Mouse (Mus musculus) MEL (cell line): Measurements from ENCODE around the gene Fam69b. TPM values are rescaled to one million over a fixed set of nuclear protein-coding genes. Genes with fewer than 3 reads are reported as not detected.

Experiments used
- DNase-seq: peaks from one replicate; pipeline ENCODE4 v3.0.0; 2011; ENCODE audit warnings: low read depth, low spot score
- H3K27ac ChIP-seq: 2 replicates; pipeline ENCODE4 v1.5.1; 2012; ENCODE audit warnings: low read depth, mild to moderate bottlenecking, control low read depth, low read length, moderate library complexity; ENCODE audit not compliant: control insufficient read depth
- H3K27me3 ChIP-seq, 2 experiments: fragments of 150-350 bp in 1 of 2; sonication (generic) in 1 of 2; 2 replicates each; pipeline ENCODE4 v1.6.1; 2012; ENCODE audit warnings: low read length in 2 of 2, mild to moderate bottlenecking in 2 of 2, improper control_type of control experiment in 1 of 2, moderate library complexity in 1 of 2; ENCODE audit not compliant: insufficient read depth in 2 of 2, control insufficient read depth in 1 of 2
- H3K36me3 ChIP-seq, 2 experiments: 2 replicates each; pipeline ENCODE4 v1.6.1; 2012 to 2014; ENCODE audit warnings: low read length in 2 of 2, improper control_type of control experiment in 1 of 2, inconsistent platforms in 1 of 2, mild to moderate bottlenecking in 1 of 2; ENCODE audit not compliant: insufficient read depth in 2 of 2, control insufficient read depth in 1 of 2
- H3K4me1 ChIP-seq, 2 experiments: fragments of 150-350 bp in 1 of 2; sonication (generic) in 1 of 2; 2 replicates each; pipeline ENCODE4 v1.6.1; 2012; ENCODE audit warnings: low read length in 2 of 2, improper control_type of control experiment in 1 of 2, mild to moderate bottlenecking in 1 of 2; ENCODE audit not compliant: insufficient read depth in 2 of 2, control insufficient read depth in 1 of 2
- H3K4me3 ChIP-seq, 2 experiments: fragments of 150-350 bp in 1 of 2; sonication (generic) in 1 of 2; 2 replicates each; pipeline ENCODE4 v1.5.1; 2012; ENCODE audit warnings: low read depth in 2 of 2, low read length in 2 of 2, mild to moderate bottlenecking in 2 of 2, moderate library complexity in 2 of 2, control low read depth in 1 of 2, improper control_type of control experiment in 1 of 2; ENCODE audit not compliant: control insufficient read depth in 1 of 2, insufficient read depth in 1 of 2
- H3K79me2 ChIP-seq: 2 replicates; pipeline ENCODE4 v1.6.1; 2012; ENCODE audit warnings: mild to moderate bottlenecking, low read length, moderate library complexity; ENCODE audit not compliant: control insufficient read depth, poor library complexity, insufficient read depth
- H3K9ac ChIP-seq: 2 replicates; pipeline ENCODE4 v1.6.1; 2012; ENCODE audit warnings: low read depth, mild to moderate bottlenecking, control low read depth, low read length, moderate library complexity; ENCODE audit not compliant: control insufficient read depth, poor library complexity, severe bottlenecking
- H3K9me3 ChIP-seq: fragments of 150-350 bp; sonication (generic); replicated peaks from 2 replicates; pipeline ENCODE4 v1.6.1; 2012; ENCODE audit warnings: mild to moderate bottlenecking, low read length, improper control_type of control experiment, moderate library complexity; ENCODE audit not compliant: insufficient read depth
- CHD2 ChIP-seq: IDR thresholded peaks from 2 replicates; pipeline ENCODE4 v1.6.1; 2011; ENCODE audit warnings: low read length, improper control_type of control experiment
- ELF1 ChIP-seq: IDR thresholded peaks from 2 replicates; pipeline ENCODE4 v1.6.1; 2014; ENCODE audit warnings: low read depth, mild to moderate bottlenecking, inconsistent platforms, low read length, improper control_type of control experiment, moderate library complexity
- EP300 ChIP-seq, 2 experiments: IDR thresholded peaks; 2 replicates each; pipeline ENCODE4 v1.6.1; 2011; ENCODE audit warnings: improper control_type of control experiment in 2 of 2, low read length in 2 of 2, low read depth in 1 of 2, mild to moderate bottlenecking in 1 of 2
- ETS1 ChIP-seq: IDR thresholded peaks from 2 replicates; pipeline ENCODE4 v1.6.1; 2012; ENCODE audit warnings: low read depth, mild to moderate bottlenecking, inconsistent platforms, low read length, improper control_type of control experiment, moderate library complexity
- GABPA ChIP-seq: IDR thresholded peaks from 2 replicates; pipeline ENCODE4 v1.6.1; 2012; ENCODE audit warnings: low read depth, mild to moderate bottlenecking, inconsistent platforms, low read length, improper control_type of control experiment, moderate library complexity
- GATA1 ChIP-seq: IDR thresholded peaks from 2 replicates; pipeline ENCODE4 v1.6.1; 2011; ENCODE audit warnings: low read depth, low read length, improper control_type of control experiment
- JUND ChIP-seq: IDR thresholded peaks from 2 replicates; pipeline ENCODE4 v1.6.1; 2011; ENCODE audit warnings: low read depth, mild to moderate bottlenecking, improper control_type of control experiment, low read length
- KAT2A ChIP-seq: conservative IDR thresholded peaks from 2 replicates; pipeline ENCODE4 v1.6.1; 2012; ENCODE audit warnings: low read depth, low read length, improper control_type of control experiment, inconsistent platforms
- MAX ChIP-seq: IDR thresholded peaks from 2 replicates; pipeline ENCODE4 v1.6.1; 2011; ENCODE audit warnings: low read length, improper control_type of control experiment
- MAZ ChIP-seq: IDR thresholded peaks from 2 replicates; pipeline ENCODE4 v1.6.1; 2012; ENCODE audit warnings: low read depth, mild to moderate bottlenecking, inconsistent platforms, low read length, improper control_type of control experiment
- MEF2A ChIP-seq: IDR thresholded peaks from 2 replicates; pipeline ENCODE4 v1.6.1; 2014; ENCODE audit warnings: low read depth, mild to moderate bottlenecking, inconsistent platforms, low read length, improper control_type of control experiment; ENCODE audit not compliant: poor library complexity, insufficient replicate concordance, severe bottlenecking; ENCODE audit errors: extremely low read depth
- MXI1 ChIP-seq: IDR thresholded peaks from 2 replicates; pipeline ENCODE4 v1.6.1; 2011; ENCODE audit warnings: mild to moderate bottlenecking, low read depth, low read length, improper control_type of control experiment
- NRF1 ChIP-seq: IDR thresholded peaks from 2 replicates; pipeline ENCODE4 v1.6.1; 2014; ENCODE audit warnings: low read depth, mild to moderate bottlenecking, inconsistent platforms, low read length, improper control_type of control experiment, moderate library complexity; ENCODE audit not compliant: poor library complexity, insufficient read depth, severe bottlenecking
- POLR2AphosphoS2 ChIP-seq: IDR thresholded peaks from 2 replicates; pipeline ENCODE4 v1.6.1; 2011; ENCODE audit warnings: low read length, improper control_type of control experiment
- RAD21 ChIP-seq: IDR thresholded peaks from 2 replicates; pipeline ENCODE4 v1.6.1; 2011; ENCODE audit warnings: mild to moderate bottlenecking, low read depth, low read length, improper control_type of control experiment
- RCOR1 ChIP-seq: IDR thresholded peaks from 2 replicates; pipeline ENCODE4 v1.6.1; 2012; ENCODE audit warnings: low read depth, mild to moderate bottlenecking, inconsistent platforms, low read length, improper control_type of control experiment
- TBP ChIP-seq: IDR thresholded peaks from 2 replicates; pipeline ENCODE4 v1.8.0; 2011; ENCODE audit warnings: low read depth, low read length, improper control_type of control experiment
- UBTF ChIP-seq: IDR thresholded peaks from 2 replicates; pipeline ENCODE4 v1.6.1; 2012; ENCODE audit warnings: low read depth, mild to moderate bottlenecking, inconsistent platforms, low read length, improper control_type of control experiment, moderate library complexity, borderline replicate concordance; ENCODE audit not compliant: insufficient read depth
- ZC3H11A ChIP-seq: IDR thresholded peaks from 2 replicates; pipeline ENCODE4 v1.6.1; 2012; ENCODE audit warnings: low read depth, mild to moderate bottlenecking, inconsistent platforms, low read length, improper control_type of control experiment
- ZKSCAN1 ChIP-seq: IDR thresholded peaks from 2 replicates; pipeline ENCODE4 v1.6.1; 2012; ENCODE audit warnings: low read depth, mild to moderate bottlenecking, inconsistent platforms, low read length, improper control_type of control experiment, moderate library complexity
- ZMIZ1 ChIP-seq: IDR thresholded peaks from 2 replicates; pipeline ENCODE4 v1.6.1; 2012; ENCODE audit warnings: low read depth, mild to moderate bottlenecking, inconsistent platforms, low read length, improper control_type of control experiment, moderate library complexity
- polyA plus RNA-seq, 2 experiments: library from polyadenylated mRNA; stranded (reverse) in 1 of 2; unstranded in 1 of 2; fragments of >175 nt in 1 of 2; fragments of >200 nt in 1 of 2; gene quantifications; 2 replicates each; pipeline versions ENCODE4 v1.2.1 to v1.2.4; 2012; ENCODE audit warnings: low replicate concordance in 2 of 2, low read depth in 1 of 2; ENCODE audit not compliant: insufficient read length in 2 of 2, insufficient read depth in 1 of 2, missing spikeins in 1 of 2
- total RNA-seq: library from RNA; depleted of rRNA; stranded (reverse); fragments of 300-350 nt; gene quantifications from 2 replicates; pipeline ENCODE4 v1.2.3, GENCODE M21; 2012; rRNA removed

The Fam69b gene
- total RNA-seq (0.33 and 0.42 TPM in 2 replicates), polyA plus RNA-seq (under 1 TPM in 1 of 2 experiments, not detected in 1; 0.67 TPM)

GRCm38 (mm10) chr2:26627921-26628739 lies at the start of gene Fam69b:
Fam69b (plus strand) TSS chr2:26628457.
- no peak for DNase-seq
- H3K4me3 ChIP-seq: no peak within 1 kb of the TSS
- no peak within 1 kb of the TSS for H3K9ac ChIP-seq
- no peaks in the 10 kb centered on the region for H3K36me3 ChIP-seq
- H3K27me3 ChIP-seq: peaks cover 0 to 7% of the 10 kb centered on the region in 2 experiments; a peak in 2 of 4 replicates
- TF ChIP-seq ZKSCAN1 (no peak), KAT2A (no peak)
- no peaks in the 10 kb centered on the region for H3K9me3 ChIP-seq
- H3K79me2 ChIP-seq: no peaks in the 10 kb centered on the region
- H3K4me1 ChIP-seq: no peaks in the 10 kb centered on the region
- no peak within 1 kb of the TSS for H3K27ac ChIP-seq

GRCm38 (mm10) chr2:26579714-26580113 lies 48.5 kb upstream of the Fam69b start, which contains the start of gene Egfl7:
Egfl7 (plus strand) TSS chr2:26580014.
- Histone ChIP-seq H3K27ac (no peak within 1 kb of the TSS), H3K79me2 (peaks cover 2% of the 10 kb centered on the region; the same call in 1 of the 2 replicates), H3K27me3 (no peaks in the 10 kb centered on the region), H3K4me1 (peaks cover 19 to 46% of the 10 kb centered on the region in 2 experiments), H3K4me3 (no peak within 1 kb of the TSS), H3K36me3 (peaks cover 0 to 23% of the 10 kb centered on the region in 2 experiments; a peak in 2 of 4 replicates), H3K9ac (no peak within 1 kb of the TSS), H3K9me3 (no peaks in the 10 kb centered on the region)
- TF ChIP-seq CHD2 (no peak), GATA1 (no peak), RCOR1 (no peak), ZMIZ1 (no peak), ELF1 (no peak), MAX (no peak), JUND (no peak), POLR2AphosphoS2 (no peak), MEF2A (no peak), UBTF (no peak), MXI1 (no peak), ETS1 (no peak), NRF1 (no peak), TBP (no peak), RAD21 (no peak), KAT2A (no peak), GABPA (no peak), ZC3H11A (no peak), MAZ (no peak), EP300 (IDR thresholded peaks at IDR 0.05; ENCODE audit: low read depth in 1 of 2, low read length in 2 of 2) (no peak)
- no peak for DNase-seq
